Mouse (Mus musculus): Measurements from ENCODE around the gene Mdh1b. TPM values are rescaled to one million over a fixed set of nuclear protein-coding genes. Genes with fewer than 3 reads are reported as not detected.

The Mdh1b gene
- not detected for polyA plus RNA-seq (2015; fragmentation: Illumina TruSeq; extraction: RNeasy Lipid Tissue Mini Kit (QIAGEN cat#74804); ENCODE audit: insufficient read depth, low read depth, low replicate concordance)

GRCm38 (mm10) chr1:63730240-63730771 is at the start of gene Mdh1b, which contains the start of gene Fastkd2:
TSS of gene Mdh1b (minus strand) at chr1:63730318.
TSS of gene Fastkd2 (plus strand) at chr1:63730614.

GRCm38 (mm10) chr1:63769167-63769566 is 39.0 kb upstream of the Mdh1b start, which contains the start of gene 4933402D24Rik:
TSS of gene 4933402D24Rik (minus strand) at chr1:63769267.

GRCm38 (mm10) chr1:63686827-63687226 is 43.3 kb downstream of the Mdh1b start, which contains the start of gene Dytn:
TSS of gene Dytn (minus strand) at chr1:63686927.

Other genes with a start within 250 kb of the Mdh1b start
- gene Gm39653, start 114.3 kb downstream of the Mdh1b start, polyA plus RNA-seq (2015; fragmentation: Illumina TruSeq; extraction: RNeasy Lipid Tissue Mini Kit (QIAGEN cat#74804); ENCODE audit: insufficient read depth, low read depth, low replicate concordance), result not detected
- not detected for gene Dytn, start 43.4 kb downstream of the Mdh1b start, polyA plus RNA-seq (2015; fragmentation: Illumina TruSeq; extraction: RNeasy Lipid Tissue Mini Kit (QIAGEN cat#74804); ENCODE audit: insufficient read depth, low read depth, low replicate concordance)
- gene Fastkd2, start 296 bp upstream of the Mdh1b start, polyA plus RNA-seq (2015; fragmentation: Illumina TruSeq; extraction: RNeasy Lipid Tissue Mini Kit (QIAGEN cat#74804); ENCODE audit: insufficient read depth, low read depth, low replicate concordance), result 17.2 TPM
- gene 4933402D24Rik, start 38.9 kb upstream of the Mdh1b start, polyA plus RNA-seq (2015; fragmentation: Illumina TruSeq; extraction: RNeasy Lipid Tissue Mini Kit (QIAGEN cat#74804); ENCODE audit: insufficient read depth, low read depth, low replicate concordance), result not detected